Mouse (Mus musculus) G1E (cell line): Measurements from ENCODE around the gene Ctdsp2.

Source experiments
- CTCF ChIP-seq: IDR thresholded peaks from 2 replicates; pipeline ENCODE4 v1.5.1; 2012; ENCODE audit warnings: low read depth, low read length, inconsistent platforms, mixed read lengths
- GATA1 ChIP-seq: IDR thresholded peaks from 2 replicates; pipeline ENCODE4 v1.6.1; 2012; ENCODE audit warnings: borderline replicate concordance, low read length, inconsistent platforms, mixed read lengths
- POLR2AphosphoS5 ChIP-seq: IDR thresholded peaks from 2 replicates; pipeline ENCODE4 v1.6.1; 2012; ENCODE audit warnings: low read depth, low read length, inconsistent platforms; ENCODE audit not compliant: insufficient replicate concordance
- TAL1 ChIP-seq: conservative IDR thresholded peaks from 2 replicates; pipeline ENCODE4 v1.6.1; 2012; ENCODE audit warnings: low read depth, low read length, inconsistent platforms, mixed read lengths

- TF ChIP-seq GATA1, result no peak
- no peak for TF ChIP-seq CTCF
- TF ChIP-seq POLR2AphosphoS5, result no peak
- TF ChIP-seq TAL1, result no peak
Measured at GRCm38 (mm10) chr10:127037641-127038040, 59.1 kb downstream of the Ctdsp2 start.
